Mouse (Mus musculus): ENCODE measurements at regions not wholly inside any gene's neighbourhood (a gene's known extent, or its start where the extent isn't known, plus 50 kb on each side); places are given as distances from the start of the nearest gene placed in this dataset.

DNA sequence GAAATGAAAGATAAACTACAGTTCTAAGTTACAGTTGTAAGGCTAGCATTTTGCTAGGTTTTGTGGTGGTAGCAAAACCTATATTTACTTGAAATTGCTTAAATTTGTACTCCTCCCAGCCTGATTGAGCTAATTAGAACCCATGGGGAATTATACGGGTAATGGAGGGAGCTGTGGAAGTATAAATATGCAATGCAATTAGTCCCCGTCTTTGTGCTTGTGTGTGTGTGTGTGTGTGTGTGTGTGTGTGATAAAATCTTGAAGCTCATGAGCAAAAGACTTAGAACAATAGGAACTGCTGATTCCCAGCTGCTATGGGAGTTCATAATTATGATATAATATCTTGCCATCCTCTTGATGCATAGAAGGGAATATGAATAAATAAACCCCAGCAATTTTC, 321.7 kb upstream of the Thsd7b start:
- DNase-seq: peak; percentile 54

DNA sequence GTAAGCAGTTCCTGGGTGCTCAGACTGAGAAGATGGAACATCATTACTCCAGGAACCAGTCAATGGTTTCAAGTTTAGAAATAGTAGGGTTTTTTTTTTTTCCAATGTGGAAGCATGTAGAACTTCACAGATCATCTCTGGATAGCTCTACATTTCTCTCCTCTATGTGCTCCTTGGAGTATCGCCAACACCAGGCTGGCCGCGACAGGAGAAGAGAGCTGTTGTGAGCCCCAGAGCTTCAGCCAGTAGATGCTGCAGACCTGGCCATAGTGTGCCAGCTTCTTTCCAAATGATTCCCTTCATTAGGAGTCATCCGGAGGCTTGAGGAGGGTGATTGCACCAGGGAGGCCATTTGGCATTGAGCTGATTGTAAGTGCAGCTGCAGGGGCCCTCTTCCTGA, 322.6 kb upstream of the Thsd7b start:
- DNase-seq: peak; percentile 5

DNA sequence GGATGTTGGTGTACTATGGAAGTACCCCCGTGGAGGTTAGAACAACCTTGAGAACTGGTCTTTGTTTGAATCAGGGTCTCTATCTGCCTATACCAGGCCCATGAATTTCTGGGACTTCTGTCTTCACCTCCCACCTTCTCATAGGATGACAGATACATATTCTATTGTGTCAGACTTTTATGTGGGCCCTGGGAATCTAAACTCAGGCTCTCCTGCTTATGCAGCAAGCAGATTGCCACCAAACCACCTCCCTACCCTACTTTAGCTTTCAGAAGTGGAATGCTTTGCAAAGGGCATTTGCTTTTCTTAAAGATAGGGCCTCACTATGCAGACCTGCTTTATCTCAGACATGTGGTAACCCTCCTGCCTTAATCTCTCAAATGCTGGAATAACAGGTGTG, 322.7 kb upstream of the Cxcr4 start:
- no peak for DNase-seq

DNA sequence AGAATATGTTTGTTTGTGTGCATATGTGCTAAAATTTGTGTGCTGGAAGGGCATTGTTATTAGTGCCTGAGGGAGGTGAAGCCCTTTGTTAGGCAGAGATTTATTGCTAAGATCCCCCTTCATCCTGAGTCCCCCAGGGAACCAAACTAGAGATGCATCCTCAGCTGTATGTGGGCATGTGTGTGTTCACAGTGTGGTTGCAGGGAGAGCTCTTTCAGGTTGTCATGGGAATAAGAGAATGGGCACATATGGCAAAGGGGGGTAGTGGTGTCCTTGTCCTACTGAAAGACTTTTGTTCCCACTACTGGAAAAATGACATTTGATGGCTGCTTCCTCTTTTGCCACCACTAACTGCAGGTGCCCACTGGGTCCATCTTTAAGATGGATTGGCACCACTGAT, 320.4 kb upstream of the Cxcr4 start:
- no peak for DNase-seq

DNA sequence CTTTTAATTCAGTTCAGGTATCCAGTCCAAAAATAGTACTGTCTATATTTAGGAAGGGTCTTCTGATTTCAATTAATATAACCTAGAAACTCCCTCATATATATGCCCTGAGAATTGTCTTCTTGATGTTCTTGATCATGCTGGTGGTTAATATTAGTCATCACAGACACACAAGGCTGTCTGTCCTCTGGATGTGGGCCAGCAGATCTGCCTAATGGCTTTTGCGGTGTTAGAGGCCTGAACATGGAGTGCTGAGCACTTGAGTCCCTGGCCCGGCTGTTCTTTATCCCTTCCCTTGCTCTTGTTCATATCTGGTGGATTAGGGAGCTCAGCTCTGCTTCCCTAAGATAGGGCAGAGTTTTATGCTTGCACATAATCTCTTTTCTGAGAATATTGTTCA, 315.5 kb upstream of the Cxcr4 start:
- DNase-seq: peak; percentile 78

DNA sequence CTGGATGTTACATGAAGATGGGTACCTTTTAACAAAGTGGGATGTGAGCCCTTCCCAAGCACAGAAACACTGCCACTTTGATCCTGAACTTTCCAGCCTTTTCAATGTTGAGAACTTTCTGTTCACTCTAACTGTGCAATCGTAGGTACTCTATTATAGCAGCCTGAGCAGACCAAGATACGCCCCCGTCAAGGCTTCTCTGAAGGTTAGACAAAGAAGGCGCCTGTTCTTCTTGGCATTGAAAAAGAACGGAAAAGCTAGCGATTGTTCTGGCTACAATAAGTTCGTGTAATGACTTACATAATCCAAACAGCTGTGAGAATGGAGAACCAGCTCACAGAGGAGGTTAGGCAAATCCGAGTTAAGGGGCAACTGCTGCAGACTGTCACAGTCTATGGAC, 305.9 kb upstream of the Cxcr4 start:
- DNase-seq: no peak

DNA sequence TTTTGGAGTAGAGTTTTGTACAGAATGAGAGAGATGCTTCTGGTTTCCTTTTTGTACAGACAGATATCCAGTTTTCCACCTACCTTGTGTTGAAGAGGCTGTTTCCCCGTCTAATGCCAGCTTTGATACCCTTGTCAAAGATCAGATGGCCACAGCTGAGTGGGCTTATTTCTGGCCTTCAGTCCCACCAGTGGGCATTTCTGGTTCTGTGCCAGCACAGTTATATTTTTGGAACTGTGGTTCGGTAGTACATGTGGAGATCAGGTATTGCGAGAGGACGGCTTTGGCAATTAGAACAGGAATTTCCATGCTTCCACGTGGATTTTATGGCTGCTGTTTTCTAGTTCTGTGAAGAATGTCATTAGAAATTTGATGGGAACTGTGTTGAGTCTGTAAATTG, 302.5 kb upstream of the Cxcr4 start:
- DNase-seq: no peak

DNA sequence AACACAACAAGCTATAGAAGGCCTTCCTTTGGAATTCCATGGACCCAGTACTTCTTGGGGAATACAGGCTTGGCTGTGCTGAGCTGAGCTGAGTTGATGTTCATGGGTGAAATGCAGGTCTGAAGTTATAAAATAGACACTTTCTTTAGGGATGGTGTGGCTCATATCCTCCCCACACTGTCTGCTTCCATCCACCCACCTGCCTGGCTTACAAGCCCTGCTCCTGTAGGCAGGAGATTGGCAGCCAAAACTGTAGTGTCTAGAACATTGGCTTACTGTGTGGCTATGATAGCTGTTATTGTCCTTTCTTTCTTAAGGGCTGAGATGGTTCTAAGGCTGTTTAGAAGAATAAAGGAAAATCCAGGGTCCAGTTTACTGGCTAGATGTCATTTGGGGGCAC, 286.2 kb upstream of the Cxcr4 start:
- no peak for DNase-seq

DNA sequence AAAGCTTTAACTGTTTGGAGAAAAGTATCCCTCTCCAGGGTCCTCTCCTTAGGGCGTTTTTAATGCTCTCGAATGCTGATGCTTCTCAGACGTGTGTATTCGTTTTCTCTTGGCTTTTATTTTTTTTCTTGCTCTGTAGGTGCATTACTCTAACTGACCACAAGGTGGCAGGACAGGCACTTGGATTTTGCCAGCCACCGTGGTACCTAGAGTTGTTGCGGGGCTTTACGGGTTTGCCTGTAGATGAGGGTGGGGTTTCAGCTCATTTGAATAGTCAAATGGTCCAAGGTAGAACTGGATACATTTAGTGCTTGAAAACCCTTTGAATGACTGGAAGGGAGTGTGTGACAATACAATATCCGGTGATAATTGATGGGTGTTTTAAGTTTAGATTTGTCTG, 283.2 kb upstream of the Cxcr4 start:
- DNase-seq: peak; percentile 82

DNA sequence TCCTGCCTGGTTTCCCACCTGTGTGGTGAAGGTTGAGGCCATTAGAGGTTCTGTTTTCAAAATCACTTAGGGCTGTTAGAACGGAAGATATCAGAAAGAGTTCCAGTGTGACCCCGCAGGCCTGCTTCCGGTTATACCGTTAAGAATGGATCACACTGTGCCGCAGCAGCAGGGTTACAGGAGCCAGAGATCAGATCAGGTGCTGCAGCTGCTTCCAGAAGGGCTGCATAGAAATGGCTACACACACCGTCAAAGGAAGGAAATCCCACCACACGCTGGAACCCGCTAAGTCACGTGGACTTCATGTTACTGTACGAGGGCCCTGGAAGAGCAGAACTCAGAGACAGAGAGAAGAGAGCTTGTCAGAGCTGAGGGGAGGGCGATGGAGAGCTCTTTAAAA, 282.1 kb upstream of the Cxcr4 start:
- DNase-seq: no peak

DNA sequence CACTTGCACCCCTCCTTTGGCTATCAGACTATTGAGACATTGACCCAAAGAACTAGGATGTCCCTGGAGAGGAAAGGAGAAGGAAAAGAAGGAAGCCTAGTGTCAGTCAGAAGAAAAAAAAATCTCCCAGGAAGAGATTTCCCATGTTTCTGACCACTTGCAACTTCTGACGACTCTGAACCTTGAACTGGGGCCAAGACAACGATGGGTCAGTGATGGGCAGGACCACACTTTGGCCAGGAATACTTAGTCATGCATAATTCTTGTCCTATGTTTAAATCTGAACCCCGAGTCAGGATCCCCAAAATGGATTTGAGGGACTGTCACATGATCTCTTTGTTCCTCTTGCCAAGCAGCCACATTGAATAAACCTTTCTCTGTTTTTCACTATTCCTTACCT, 276.7 kb upstream of the Cxcr4 start:
- no peak for DNase-seq

DNA sequence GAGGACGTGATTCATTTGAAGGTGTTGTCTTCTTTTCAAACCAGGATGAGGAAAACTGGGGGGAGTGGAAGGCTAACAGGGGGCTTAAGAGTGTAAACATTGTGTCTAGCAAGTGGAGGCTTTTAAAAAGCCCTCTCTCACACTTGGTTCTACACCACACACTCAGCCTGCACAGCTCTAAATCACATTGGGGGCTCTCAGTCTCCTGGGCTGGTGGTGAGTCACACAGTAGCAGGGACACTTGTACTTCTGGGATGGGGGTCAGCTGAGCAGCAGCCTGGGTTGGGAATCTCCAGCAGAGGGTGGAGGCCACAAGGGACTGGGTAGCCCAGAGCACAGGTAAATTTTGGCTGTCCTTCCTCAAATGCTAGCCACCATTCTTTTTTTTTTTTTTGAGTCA, 268.4 kb upstream of the Cxcr4 start:
- DNase-seq: no peak

DNA sequence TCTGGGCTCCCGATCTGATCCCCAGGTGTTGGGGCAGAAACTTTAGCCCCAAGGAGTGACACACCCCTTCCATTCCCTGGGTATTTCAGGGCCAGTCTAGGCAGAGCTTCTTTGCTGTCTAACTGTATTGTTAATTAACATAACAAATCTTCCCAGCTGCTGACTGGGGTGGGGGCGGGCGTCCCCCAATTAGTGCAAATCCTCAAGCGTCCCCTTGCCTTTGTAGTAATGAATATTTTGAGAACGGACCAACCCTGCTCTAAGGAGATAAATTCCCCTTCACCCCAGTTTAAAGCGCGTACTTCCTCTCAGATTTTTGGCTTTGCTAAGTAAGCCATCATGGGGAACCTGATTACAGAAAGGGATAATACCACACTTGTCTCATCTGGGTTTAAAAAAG, 268.0 kb upstream of the Cxcr4 start:
- peak; percentile 83 for DNase-seq

DNA sequence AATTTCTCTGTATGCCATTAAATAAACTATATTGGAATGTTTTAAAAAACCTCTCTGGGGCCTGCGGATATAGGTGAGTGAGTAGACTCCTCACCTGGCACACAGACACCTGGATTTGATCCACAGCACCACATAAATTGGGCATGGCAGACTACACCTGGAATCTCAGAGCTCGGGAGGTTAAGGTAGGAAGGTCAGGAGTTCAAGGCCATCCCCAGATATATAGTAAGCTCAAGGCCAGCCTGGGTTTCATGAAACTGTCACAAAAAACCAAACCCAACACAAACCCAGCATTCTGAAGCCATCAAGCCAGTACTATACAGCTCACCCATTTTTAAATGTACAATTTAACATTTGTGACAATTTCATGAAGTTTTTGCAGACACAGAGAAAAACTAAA, 266.6 kb upstream of the Cxcr4 start:
- DNase-seq: no peak

DNA sequence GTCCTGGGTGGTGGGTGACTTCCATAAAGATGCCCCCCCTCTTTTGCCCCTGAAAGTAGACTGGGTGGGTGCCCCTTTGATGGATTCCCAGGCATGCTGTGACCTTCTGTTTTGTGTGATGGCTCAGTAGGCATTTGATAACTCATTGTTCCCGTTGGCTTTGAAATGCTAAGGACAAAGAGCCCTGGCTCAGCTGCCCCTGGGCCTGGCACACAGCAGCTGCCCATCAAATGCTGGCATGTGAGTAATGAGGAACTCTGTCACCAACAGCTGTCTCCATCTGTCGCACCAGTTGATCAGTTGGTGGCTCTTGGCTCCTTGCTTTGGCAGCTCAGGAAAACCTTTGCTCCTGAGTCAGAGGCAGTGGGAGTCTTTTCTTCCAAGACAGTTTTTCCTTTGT, 264.8 kb upstream of the Cxcr4 start:
- DNase-seq: peak; percentile 92

DNA sequence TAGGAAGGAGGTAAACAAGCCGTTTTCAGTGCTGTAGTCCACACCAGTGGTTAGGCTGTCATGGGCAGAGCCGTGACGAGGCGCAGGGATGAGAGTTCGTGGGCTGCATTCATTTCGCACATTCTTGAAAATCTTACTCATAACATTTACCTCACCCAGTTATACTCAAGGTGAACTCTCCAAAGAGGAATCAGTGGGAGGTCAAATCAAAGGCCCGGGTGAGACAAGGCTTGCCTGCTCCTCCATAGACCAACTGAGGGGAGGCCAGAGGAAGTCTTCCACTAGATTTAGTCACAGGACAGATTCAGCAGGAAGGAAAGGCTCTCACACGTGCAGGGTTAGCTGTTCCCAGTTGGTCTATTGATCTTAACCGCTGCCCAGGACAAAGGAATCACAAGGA, 262.6 kb upstream of the Cxcr4 start:
- DNase-seq: no peak

DNA sequence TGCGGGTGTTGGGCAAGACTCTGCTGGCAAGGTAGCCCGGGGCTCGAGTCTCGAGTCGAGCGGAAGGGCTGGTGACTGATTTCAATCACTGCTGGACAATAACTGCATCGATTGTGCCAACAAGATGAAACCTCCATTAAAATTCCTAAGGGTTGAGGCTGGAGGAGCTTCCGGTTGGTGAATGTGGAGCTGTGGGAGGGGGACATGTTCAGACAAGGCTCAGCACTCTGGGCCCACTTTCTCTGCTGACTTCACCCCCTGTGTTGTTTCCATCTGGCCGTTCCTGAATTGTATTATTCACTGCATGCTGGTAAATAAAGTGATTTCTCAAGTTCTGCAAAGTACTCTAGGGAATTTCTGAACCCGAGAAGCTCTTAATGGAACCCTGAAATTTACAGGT, 261.2 kb upstream of the Cxcr4 start:
- DNase-seq: no peak

DNA sequence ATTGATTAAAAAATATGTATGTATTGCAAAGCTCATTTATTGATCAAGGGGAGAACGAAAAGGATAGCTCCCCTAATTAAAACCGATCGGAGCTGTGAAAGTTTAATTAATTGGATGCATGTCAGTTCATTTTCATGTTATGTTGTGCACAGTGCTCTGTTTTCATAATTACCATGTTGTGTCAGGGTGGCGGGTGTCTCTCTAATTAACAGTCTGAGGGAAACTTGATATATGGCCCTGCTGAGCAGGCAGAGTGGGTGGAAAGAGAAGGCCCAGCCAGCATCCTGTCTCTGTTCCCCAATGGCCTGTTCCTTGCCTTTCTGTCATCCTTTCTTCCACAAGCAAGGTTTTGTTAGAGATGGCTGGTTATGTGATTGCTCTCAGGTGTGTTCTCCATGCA, 245.3 kb upstream of the Cxcr4 start:
- DNase-seq: peak; percentile 82

DNA sequence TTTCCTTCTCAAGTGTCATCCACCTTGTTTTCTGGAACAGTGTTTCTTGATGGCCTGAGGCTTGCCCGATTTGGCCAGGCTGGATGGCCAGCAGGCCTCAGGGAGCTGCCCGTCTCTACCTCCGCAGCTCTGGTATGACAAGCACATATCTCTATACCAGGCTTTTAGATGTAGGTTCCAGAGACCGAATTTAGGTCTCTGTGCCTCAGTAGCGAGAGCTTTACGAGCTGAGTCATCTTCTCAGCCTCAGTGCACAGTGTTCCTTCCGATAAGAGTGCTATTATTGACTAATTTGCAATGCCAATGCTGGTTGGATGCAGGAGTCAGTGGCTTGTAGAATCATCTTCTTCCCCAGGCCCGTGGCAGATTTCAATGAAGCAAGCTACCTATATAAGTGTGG, 243.4 kb upstream of the Cxcr4 start:
- DNase-seq: no peak

DNA sequence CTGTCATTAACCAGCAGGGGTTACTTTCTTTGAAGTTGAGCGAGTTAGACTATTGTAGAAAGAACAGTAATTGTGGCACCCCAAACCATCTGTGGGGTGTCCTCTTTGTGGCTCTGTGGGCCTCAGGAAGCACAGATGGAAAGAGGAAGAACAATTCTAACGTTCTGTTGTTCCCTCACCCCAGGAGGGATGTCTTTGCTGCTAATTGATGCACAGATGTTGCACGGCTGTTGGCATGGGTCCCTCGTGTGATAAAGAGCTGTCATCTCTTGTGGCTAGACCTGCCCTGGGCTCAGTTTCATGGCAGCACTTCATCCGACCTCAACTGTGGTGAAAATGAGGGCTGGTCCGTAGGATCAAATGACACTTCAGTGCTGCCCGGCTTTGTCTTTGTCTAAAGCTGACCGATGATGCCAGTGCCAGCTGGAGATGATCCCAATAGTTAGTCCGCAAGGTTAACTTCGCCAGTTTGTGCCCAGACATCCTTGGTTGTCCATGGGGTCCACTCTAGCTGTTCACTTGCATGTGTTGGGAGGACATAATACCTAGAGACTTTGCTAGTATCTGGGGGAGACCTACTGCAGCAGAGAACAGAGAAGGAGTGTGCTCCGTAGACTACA, 241.1 kb upstream of the Cxcr4 start:
- peak; percentile 87 for DNase-seq

DNA sequence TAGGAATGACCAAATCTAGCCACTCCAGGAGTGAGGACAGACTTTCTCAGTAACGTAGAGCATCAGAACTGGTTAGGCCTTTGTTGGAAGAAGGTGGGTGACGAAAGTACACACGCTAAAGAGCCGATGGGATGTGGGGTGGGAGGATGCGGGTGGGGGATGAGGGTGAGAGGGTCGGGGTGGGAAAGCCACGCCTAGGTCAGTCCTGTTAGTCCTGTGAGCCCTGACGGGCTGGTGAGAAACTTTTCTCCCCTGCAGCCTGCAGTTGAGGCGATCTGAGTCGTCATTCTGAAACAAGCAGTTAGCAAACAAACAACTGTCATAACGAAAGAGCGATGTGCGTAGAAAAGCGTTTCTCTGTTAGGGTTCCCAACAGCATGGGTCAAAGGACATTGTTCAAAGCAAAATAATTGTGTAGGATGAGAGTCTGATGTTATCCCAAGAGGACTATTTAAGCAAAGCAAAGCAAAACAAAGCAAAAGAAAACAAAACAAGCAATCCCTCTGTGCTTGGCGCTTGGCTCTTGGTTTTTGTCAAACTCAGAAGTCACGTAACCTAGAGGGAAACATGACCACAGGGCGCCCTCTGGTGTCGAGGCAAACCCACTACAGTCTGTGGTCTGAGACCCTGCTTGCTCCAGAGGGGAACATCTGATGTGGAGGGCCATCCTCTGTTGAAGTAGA, 240.2 kb upstream of the Cxcr4 start:
- peak; percentile 88 for DNase-seq

DNA sequence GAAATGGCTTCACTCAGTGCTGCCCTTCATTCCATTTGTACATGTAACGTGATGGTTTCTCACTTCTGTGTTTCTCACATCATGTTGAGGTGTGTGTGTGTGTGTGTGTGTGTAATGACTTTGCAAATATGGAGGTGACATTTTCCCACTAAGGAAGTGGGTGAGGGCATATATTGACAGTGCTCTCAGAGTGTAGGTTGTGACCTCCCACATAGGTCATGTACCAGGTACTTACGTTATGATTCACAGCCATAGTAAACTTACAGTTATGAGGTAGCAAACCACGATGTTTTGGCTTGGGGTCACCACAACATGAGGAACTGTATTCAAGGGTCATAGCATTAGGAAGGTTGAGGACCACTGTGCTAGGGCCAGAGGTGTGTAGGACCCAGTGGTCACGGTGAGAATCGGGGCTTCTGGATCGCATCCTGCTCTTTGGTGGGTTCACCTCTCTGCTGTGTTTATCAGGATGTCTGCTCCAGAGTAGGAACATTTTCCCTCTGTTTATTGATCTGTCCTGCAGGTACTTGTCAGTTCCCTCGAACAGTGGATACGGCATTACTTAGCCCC, 238.7 kb upstream of the Cxcr4 start:
- DNase-seq: no peak

DNA sequence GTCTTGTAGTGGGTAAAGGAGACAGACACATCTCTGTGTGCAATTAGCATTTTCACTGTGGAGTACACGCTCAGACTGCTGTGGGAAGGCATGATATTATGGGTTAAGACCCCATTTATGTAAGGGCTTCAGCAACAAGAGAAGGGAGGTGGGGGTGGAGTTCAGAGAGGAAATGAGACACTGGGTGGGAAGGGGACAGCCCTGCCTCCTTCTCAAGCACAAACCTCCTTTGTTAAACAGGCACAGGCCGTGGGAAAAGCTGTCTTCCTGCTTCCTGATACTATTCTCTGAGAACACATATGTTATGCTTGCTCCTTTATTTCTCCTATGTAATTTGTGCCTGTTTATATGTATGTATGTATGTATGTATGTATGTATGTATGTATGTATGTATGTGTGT, 237.4 kb upstream of the Cxcr4 start:
- peak; percentile 82 for DNase-seq

DNA sequence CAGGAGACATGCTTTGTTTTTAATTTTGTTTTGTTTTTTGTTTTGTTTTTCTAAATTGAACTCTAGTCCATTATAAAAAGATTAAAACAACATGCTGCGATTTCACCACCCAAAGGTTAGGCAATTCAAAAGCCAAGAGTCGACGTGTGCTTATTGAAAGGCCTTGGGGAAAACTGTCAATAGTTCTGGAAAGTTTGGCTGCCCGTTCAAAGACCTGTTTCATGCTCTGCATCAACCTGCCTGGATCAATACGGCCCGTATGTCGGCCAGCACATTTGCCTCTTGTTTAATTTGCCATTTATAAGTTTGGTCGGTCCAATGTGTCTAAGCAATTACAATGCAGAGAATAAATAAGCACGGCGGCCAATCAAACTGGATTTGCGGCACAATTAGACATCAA, 234.3 kb upstream of the Cxcr4 start:
- no peak for DNase-seq

All from retina, postnatal 1 day (tissue).